Mouse (Mus musculus): ENCODE measurements around the gene Slc23a4. TPM values are rescaled to one million over a fixed set of nuclear protein-coding genes. Genes with fewer than 3 reads are reported as not detected.

Slc23a4 gene
- total RNA-seq, 2 experiments from 2014 or later, result 1.4 to 1.6 TPM

DNA sequence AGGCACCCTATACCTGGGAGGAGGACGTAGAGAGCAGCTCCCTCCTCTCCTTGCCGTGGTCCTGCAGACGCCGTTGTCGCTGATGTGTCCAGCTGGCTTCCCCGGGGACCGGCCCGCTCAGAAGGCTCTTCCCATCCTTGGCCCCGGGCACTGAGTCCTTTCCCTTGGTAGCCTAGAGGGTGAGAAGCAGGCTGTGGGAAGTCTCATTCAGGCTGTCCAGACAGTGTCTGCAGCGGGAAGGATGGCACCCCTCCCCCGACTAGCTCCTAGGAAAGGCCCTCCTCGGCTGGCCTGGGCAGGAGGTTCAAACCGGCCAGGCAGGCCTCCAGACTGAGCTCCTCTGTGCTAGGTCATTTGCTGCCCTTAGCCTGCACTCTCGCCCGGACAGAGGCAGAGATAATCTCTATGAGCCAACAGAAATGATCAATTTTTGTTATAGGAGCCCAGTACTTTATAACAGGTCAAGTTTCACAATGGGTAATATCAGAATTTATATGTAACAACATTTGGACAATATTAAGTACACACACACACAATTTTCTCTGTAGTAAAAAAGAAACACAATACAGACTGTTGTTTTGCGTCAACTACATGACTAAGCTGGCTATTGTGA is 91.9 kb downstream of the Slc23a4 start:
- intact Hi-C loops (cut with DNase I), result no loop called here
- no peak for DNase-seq (ENCODE audit: extremely low spot score in 1 of 2, low spot score in 2 of 2)

GRCm38 (mm10) chr6:34895569-34895968 is 92.6 kb downstream of the Slc23a4 start:
- intact Hi-C loops (cut with DNase I), result no loop called here
- DNase-seq (ENCODE audit: extremely low spot score in 1 of 2, low spot score in 2 of 2), result no peak

Other genes starting within 250 kb of the Slc23a4 start
- gene Agbl3, start 208.0 kb downstream of the Slc23a4 start, total RNA-seq (2021), result 10 to 100 TPM; 17.1 to 19.7 TPM
- gene Tmem140, start 125.3 kb downstream of the Slc23a4 start, total RNA-seq (2021), result 1 to 10 TPM; 1.2 to 2.1 TPM
- 1 to 10 TPM; 3.6 to 5.0 TPM for gene Cyren, start 110.3 kb downstream of the Slc23a4 start, total RNA-seq (2021)
- gene Wdr91, start 77.5 kb downstream of the Slc23a4 start, total RNA-seq (2021), result 10 to 100 TPM; 30.1 to 32.6 TPM
- not detected for gene Stra8, start 68.2 kb downstream of the Slc23a4 start, total RNA-seq (2021)
- gene Cnot4, start 145.3 kb upstream of the Slc23a4 start, total RNA-seq (2021), result 10 to 100 TPM; 38.4 to 39.2 TPM
- gene Nup205, start 189.0 kb upstream of the Slc23a4 start, total RNA-seq (2021), result 10 to 100 TPM; 28.4 to 31.7 TPM

All from left cerebral cortex, postnatal 10 days (tissue).